Mouse (Mus musculus) layer of hippocampus, adult 9-10 months (tissue): ENCODE measurements around the gene Steap3.

ENCODE experiments used
- DNase-seq: peaks from one replicate; pipeline ENCODE4 v3.0.0; 2022; ENCODE audit warnings: low spot score

The Steap3 gene

DNA sequence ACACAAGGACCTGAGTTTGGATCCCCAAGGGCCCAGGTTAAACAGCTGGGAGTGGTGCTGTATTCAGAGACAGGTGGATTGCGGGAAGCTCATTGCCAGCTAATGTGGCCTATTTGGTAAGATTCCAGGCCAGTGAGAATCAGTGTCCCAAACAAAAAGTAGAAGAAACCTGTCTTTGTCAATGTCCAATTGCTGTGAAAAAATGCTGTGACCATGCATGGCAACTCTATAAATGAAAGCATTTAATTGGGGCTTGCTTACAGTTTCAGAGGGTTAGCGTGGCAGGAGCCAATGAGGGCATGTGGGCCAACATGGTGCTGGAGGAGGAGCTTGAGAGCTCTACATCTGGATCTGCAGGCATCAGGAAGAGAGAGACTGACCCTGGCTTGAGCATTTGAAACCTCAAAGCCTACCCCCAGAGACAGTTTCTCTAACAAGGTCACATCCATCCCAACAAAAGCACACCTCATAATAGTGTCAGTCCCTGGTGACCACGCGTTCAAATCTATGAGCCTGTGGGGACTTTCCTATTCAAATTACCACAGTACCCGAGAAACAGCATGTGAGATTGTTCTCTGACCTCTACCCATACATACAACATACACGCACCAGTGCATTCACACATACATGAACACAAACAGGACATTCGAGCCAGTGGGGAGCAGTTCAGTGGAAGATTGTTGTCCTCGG, 126.8 kb downstream of the Steap3 start:
- no peak for DNase-seq

- no peak for DNase-seq
Observed at GRCm38 (mm10) chr1:120142551-120142950, 130.0 kb downstream of the Steap3 start.
